Mouse (Mus musculus) embryonic facial prominence, embryonic 11.5 days (tissue): ENCODE results near the gene Dytn. TPM values are rescaled to one million over a fixed set of nuclear protein-coding genes. Genes with fewer than 3 reads are reported as not detected.

Source experiments
- ATAC-seq: fragments of 200-750 bp; cut with Nextera tagmentation; replicated peaks from 2 replicates; pipeline ENCODE4 v1.8.0; 2017; ENCODE audit warnings: low read depth; ENCODE audit not compliant: insufficient number of reproducible peaks, low FRiP score, low TSS enrichment
- DNase-seq: peaks from one replicate; pipeline ENCODE4 v3.0.0-alpha.2; 2015; ENCODE audit warnings: low spot score
- H3K27ac ChIP-seq: fragments of 300-500 bp; sonication (generic); replicated peaks from 2 replicates; pipeline ENCODE4 v1.5.1; 2014; ENCODE audit warnings: mild to moderate bottlenecking, low read depth, low read length, control low read depth
- H3K27me3 ChIP-seq: fragments of 300-500 bp; sonication (generic); 2 replicates; pipeline ENCODE4 v1.6.1; 2014; ENCODE audit warnings: mild to moderate bottlenecking, low read length, moderate library complexity, mixed read lengths; ENCODE audit not compliant: control insufficient read depth, insufficient read depth
- H3K36me3 ChIP-seq: fragments of 300-500 bp; sonication (generic); replicated peaks from 2 replicates; pipeline ENCODE4 v1.6.1; 2014; ENCODE audit warnings: low read depth, mild to moderate bottlenecking, low read length, moderate library complexity, mixed read lengths; ENCODE audit not compliant: control insufficient read depth, insufficient read depth
- H3K4me1 ChIP-seq: fragments of 300-500 bp; sonication (generic); 2 replicates; pipeline ENCODE4 v1.6.1; 2014; ENCODE audit warnings: low read length, mixed read lengths; ENCODE audit not compliant: control insufficient read depth, insufficient read depth
- H3K4me2 ChIP-seq: fragments of 300-500 bp; sonication (generic); 2 replicates; pipeline ENCODE4 v1.6.1; 2014; ENCODE audit warnings: low read depth, mild to moderate bottlenecking, control low read depth, low read length, moderate library complexity
- H3K4me3 ChIP-seq: fragments of 300-500 bp; sonication (generic); 2 replicates; pipeline ENCODE4 v1.5.1; 2014; ENCODE audit warnings: low read depth, low read length, control low read depth
- H3K9ac ChIP-seq: fragments of 300-500 bp; sonication (generic); replicated peaks from 2 replicates; pipeline ENCODE4 v1.6.1; 2014; ENCODE audit warnings: mild to moderate bottlenecking, control low read depth, low read length
- H3K9me3 ChIP-seq: fragments of 300-500 bp; sonication (generic); replicated peaks from 2 replicates; pipeline ENCODE4 v1.6.1; 2016; ENCODE audit warnings: mild to moderate bottlenecking, low read length, inconsistent platforms, mixed read lengths; ENCODE audit not compliant: control insufficient read depth
- WGBS: fragments of 180-500 bp; shearing (Covaris S2); extraction: QIAGEN DNeasy Blood & Tissue Kit; methylation state at CpG from one replicate; pipeline ENCODE4 v1.1.7; 2014; 5-methylcytosine and 5-hydroxymethylcytosine counted together
- polyA plus RNA-seq: library from polyadenylated mRNA; unstranded; fragments of >200 nt; fragmentation: Nextera tagmentation; extraction: Ambion mirVana; gene quantifications from 2 replicates; pipeline ENCODE4 v1.2.1, GENCODE M21; 2014

Dytn gene
- polyA plus RNA-seq, 1 experiment from 2014 or later: not detected

DNA sequence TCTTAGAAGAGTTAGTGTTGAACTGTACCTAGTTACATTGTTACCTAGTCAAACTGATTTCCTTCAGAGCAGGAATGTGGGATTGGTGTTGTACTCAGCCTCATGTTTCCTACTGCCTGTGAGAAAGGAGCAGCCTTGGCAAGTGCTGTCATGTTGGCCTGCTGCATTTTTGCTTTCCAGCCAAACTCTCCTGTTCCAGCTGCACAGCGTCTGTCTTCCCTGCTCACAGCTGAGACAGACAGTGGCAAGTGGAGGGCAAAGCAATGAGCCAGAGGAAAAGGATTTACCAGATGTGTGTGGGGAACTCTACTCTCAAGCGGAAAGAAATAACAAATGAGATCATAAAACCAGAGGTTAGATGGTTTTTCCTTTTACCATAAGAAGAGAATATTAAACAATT, 58.5 kb downstream of the Dytn start:
- H3K4me3 ChIP-seq: no peak overlapping the region
- no peaks in the 10 kb centered on the region for H3K27me3 ChIP-seq
- ATAC-seq (no peak), DNase-seq (peak; percentile 13)
- WGBS: 47% methylated on average over 2 of the region's 2 CpGs
- no peaks in the 10 kb centered on the region for H3K36me3 ChIP-seq
- no peak overlapping the region for H3K27ac ChIP-seq
- no peaks in the 10 kb centered on the region for H3K4me1 ChIP-seq
- H3K4me2 ChIP-seq: no peak overlapping the region
- H3K9me3 ChIP-seq: peaks cover 4% of the 10 kb centered on the region
- no peak overlapping the region for H3K9ac ChIP-seq

DNA sequence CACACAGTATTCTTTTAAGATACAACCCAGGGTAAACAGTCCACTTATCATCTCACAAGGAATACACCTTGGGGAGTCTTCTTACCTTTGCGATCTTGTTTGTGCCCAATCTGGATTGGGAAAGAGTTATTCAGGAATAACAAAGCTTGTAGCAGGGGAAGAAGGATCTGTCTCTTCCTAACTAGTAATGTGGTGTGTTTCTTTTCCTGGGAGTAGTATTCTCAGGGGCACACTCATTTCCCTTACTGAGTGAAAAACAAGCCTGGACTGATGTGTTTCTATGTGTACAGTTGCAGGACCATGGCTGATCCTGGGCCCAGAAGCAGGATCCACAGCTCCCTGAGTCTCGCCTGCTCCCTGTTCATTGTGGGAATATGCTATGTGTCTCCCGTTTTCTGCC, 71.1 kb downstream of the Dytn start, which contains the start of gene Gm39653:
TSS of gene Gm39653 (plus strand) at position 301 of the 400 bp plus-strand sequence.
- H3K9me3 ChIP-seq: no peaks in the 10 kb centered on the region
- WGBS: 85% methylated on average over 3 of the region's 3 CpGs
- DNase-seq: no peak
- no peak within 1 kb of the TSS for H3K27ac ChIP-seq
- H3K4me1 ChIP-seq: no peaks in the 10 kb centered on the region
- H3K4me3 ChIP-seq: no peak within 1 kb of the TSS
- H3K27me3 ChIP-seq: no peaks in the 10 kb centered on the region
- no peak for ATAC-seq
- no peak within 1 kb of the TSS for H3K4me2 ChIP-seq
- H3K9ac ChIP-seq: no peak within 1 kb of the TSS
- no peaks in the 10 kb centered on the region for H3K36me3 ChIP-seq

DNA sequence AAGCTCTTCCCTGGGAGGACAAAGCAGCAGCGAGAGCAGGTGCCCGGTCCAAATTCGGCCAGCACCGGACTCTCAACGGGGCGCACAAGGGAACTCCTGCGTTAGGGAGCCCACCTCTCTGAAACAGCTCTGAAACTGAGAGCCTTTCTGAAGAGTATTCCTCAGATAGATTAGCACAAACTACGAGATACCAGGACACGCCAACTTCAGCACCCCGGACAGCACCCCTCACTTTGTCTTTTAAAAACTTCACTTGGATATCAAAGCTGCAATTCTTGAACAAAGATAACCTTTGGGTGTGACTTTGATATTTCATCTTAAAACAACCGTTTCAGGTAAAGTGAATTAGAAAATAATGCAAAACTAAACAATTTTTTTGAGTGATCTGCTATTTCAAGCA, 72.1 kb downstream of the Dytn start:
- no peak overlapping the region for H3K4me3 ChIP-seq

DNA sequence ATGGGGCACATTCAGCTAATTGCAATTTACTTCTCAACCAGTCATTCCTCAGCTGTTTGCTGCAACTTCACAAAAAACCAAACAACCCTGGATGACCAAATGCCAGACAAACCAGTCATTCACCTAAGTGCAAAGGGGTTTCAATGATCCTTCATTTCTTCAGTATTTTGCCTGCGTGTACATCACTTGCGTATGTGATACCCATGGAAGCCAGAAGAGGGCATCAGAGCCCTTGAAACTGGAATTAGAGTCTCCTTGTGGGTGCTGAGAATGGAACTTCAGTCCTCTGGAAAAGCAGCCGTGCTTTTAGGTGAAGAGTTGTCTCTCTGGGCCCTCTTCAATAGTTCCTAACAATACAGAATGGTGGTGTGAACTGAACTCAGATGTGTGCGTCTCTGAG, 77.1 kb downstream of the Dytn start:
- Histone ChIP-seq H3K4me1 (no peaks in the 10 kb centered on the region), H3K9ac (no peak overlapping the region), H3K36me3 (no peaks in the 10 kb centered on the region), H3K27ac (no peak overlapping the region), H3K9me3 (no peaks in the 10 kb centered on the region), H3K4me3 (no peak overlapping the region), H3K4me2 (no peak overlapping the region), H3K27me3 (no peaks in the 10 kb centered on the region)
- WGBS: 88% methylated on average over 4 of the region's 4 CpGs
- DNase-seq (no peak), ATAC-seq (no peak)

More for the DNA sequence above, 72.1 kb downstream of the Dytn start:
- no peaks in the 10 kb centered on the region for H3K27me3 ChIP-seq
- H3K4me2 ChIP-seq: no peak overlapping the region
- ATAC-seq (no peak), DNase-seq (peak; percentile 88)
- no peaks in the 10 kb centered on the region for H3K4me1 ChIP-seq
- no peaks in the 10 kb centered on the region for H3K9me3 ChIP-seq
- H3K27ac ChIP-seq: no peak overlapping the region
- H3K9ac ChIP-seq: no peak overlapping the region
- no peaks in the 10 kb centered on the region for H3K36me3 ChIP-seq
- 2% methylated on average over 11 of the region's 11 CpGs for WGBS

DNA sequence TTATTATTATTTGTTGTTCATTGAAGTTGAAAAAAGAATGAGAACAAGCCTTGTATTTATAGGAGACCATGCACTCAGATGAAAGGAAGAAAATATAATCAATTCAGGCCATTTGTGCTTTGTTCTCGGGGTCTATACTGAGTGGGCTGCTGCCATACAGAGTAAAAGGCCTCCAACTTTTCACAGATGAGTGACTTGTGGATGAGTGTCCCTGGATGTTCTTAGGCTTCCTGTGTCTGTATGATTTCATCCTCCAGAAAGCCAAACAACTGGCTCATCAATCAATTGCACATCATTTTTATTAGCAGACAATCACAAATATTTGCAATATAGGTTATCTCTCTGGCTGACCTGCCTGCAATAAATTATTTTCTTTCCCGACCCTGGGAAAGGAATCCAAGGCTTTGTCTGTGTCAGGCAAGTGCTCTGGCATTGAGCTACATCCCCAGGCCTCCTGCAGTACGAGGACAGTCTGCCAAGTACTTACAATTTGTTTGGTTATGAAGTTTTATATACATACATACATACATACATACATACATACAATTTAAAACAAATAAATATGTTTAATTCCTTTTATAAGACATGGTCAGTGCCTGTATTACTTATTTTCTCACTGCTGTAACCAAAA, 82.7 kb downstream of the Dytn start:
- Histone ChIP-seq H3K27ac (no peak overlapping the region), H3K36me3 (no peaks in the 10 kb centered on the region), H3K4me1 (no peaks in the 10 kb centered on the region), H3K9ac (no peak overlapping the region), H3K9me3 (no peaks in the 10 kb centered on the region), H3K4me3 (no peak overlapping the region), H3K4me2 (no peak overlapping the region), H3K27me3 (no peaks in the 10 kb centered on the region)
- DNase-seq (no peak), ATAC-seq (no peak)
- WGBS: 69% methylated on average over 3 of the region's 3 CpGs

DNA sequence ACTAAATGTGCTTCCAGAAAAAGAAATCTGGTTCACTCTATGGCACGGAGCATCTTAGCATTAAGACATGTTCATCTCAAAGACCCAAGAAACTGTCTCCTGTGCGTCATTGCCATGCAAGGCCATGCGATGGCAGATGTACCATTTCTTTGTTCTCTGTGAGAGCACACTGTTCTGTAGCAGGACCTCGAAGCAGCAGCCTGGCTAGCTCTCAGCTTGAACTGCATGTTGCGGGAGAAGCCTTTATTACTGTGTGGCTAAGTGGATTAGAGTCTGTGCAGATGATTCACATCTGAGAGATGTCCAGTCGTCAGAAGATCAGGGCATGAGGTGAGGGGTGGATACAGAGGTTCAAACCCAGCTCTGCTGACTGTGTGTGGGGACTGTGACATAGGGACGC, 99.9 kb downstream of the Dytn start:
- H3K27me3 ChIP-seq: no peaks in the 10 kb centered on the region
- H3K4me3 ChIP-seq: no peak overlapping the region
- H3K4me1 ChIP-seq: no peaks in the 10 kb centered on the region
- no peaks in the 10 kb centered on the region for H3K9me3 ChIP-seq
- 78% methylated on average over 7 of the region's 7 CpGs for WGBS
- DNase-seq: no peak
- no peaks in the 10 kb centered on the region for H3K36me3 ChIP-seq
- no peak overlapping the region for H3K9ac ChIP-seq
- H3K4me2 ChIP-seq: no peak overlapping the region
- no peak for ATAC-seq
- H3K27ac ChIP-seq: no peak overlapping the region

DNA sequence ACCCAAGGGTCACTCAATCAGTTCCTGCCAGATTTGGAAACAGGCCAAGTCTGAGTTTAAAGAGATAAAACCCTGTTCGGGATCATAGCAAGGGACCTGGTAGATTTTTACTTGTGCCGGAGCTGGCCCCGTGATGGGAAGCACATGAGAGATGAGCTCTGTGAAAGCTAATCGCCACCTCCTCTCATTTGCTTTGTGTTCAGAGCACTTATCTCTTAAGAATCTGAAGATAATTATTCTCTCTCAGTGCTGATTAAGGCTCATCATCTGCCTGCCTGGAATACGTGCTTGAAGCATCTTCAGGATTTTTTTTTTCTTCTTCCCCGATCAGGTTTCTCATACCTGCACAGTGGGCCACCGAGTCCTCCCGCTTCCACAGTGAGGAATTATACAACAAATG, 107.6 kb downstream of the Dytn start:
- Histone ChIP-seq H3K4me3 (no peak overlapping the region), H3K9ac (no peak overlapping the region), H3K9me3 (no peaks in the 10 kb centered on the region), H3K4me2 (no peak overlapping the region), H3K36me3 (no peaks in the 10 kb centered on the region), H3K4me1 (no peaks in the 10 kb centered on the region), H3K27me3 (no peaks in the 10 kb centered on the region), H3K27ac (no peak overlapping the region)
- DNase-seq: no peak
- 78% methylated on average over 8 of the region's 8 CpGs for WGBS
- no peak for ATAC-seq

DNA sequence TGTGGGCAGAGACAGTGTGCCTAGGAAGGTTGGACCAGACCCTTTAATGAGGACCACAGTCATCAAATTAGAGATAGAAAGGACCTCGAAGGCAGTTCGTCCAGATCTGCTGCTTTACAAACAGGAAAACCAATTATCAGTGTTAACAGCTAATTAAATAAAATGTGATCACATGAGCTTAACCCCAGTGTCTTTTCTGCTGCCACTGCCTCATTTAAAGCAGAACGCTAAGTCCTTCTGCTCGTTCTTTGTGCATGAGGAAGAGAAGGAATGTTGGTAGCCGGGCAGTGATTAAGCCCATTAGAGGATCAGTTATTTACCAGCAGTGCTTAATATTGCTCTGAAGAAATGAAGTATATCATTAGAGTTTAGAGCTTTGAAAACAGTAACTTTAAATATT, 109.9 kb downstream of the Dytn start:
- Histone ChIP-seq H3K4me1 (no peaks in the 10 kb centered on the region), H3K4me3 (no peak overlapping the region), H3K27ac (no peak overlapping the region), H3K9me3 (no peaks in the 10 kb centered on the region), H3K4me2 (no peak overlapping the region), H3K9ac (no peak overlapping the region), H3K27me3 (no peaks in the 10 kb centered on the region), H3K36me3 (no peaks in the 10 kb centered on the region)
- ATAC-seq: no peak
- WGBS: 31% methylated on average over 5 of the region's 5 CpGs
- no peak for DNase-seq
